Mouse (Mus musculus): ENCODE results near the gene Ppp1r1a.

Ppp1r1a gene

GRCm38 (mm10) chr15:103513621-103514031, 24.2 kb downstream of the Ppp1r1a start:
- no peak for DNase-seq

- DNase-seq, result peak; percentile 77
Measured at GRCm38 (mm10) chr15:103511652-103512051, 26.2 kb downstream of the Ppp1r1a start.

- no peak for DNase-seq
Measured at GRCm38 (mm10) chr15:103509317-103509716, 28.5 kb downstream of the Ppp1r1a start.

- peak; percentile 32 for DNase-seq
Measured at GRCm38 (mm10) chr15:103503660-103504059, 34.1 kb downstream of the Ppp1r1a start.

GRCm38 (mm10) chr15:103503251-103503600, 34.6 kb downstream of the Ppp1r1a start:
- no peak for DNase-seq

- peak; percentile 71 for DNase-seq
Measured at GRCm38 (mm10) chr15:103502435-103503250, 35.2 kb downstream of the Ppp1r1a start, which contains the start of gene Pde1b. Gene Pde1b, plus strand, starts transcription at chr15:103503034.

- no peak for DNase-seq
Measured at GRCm38 (mm10) chr15:103501186-103501585, 36.6 kb downstream of the Ppp1r1a start.

- DNase-seq, result peak; percentile 43
Measured at GRCm38 (mm10) chr15:103500723-103501122, 37.1 kb downstream of the Ppp1r1a start.

- DNase-seq, result no peak
Measured at GRCm38 (mm10) chr15:103498157-103498556, 39.6 kb downstream of the Ppp1r1a start.

GRCm38 (mm10) chr15:103496204-103497140, 41.3 kb downstream of the Ppp1r1a start:
- DNase-seq, result no peak

GRCm38 (mm10) chr15:103488336-103488735, 49.5 kb downstream of the Ppp1r1a start:
- DNase-seq, result no peak

- no peak for DNase-seq
Measured at GRCm38 (mm10) chr15:103486658-103487057, 51.1 kb downstream of the Ppp1r1a start.

- no peak for DNase-seq
Measured at GRCm38 (mm10) chr15:103485106-103485505, 52.7 kb downstream of the Ppp1r1a start.

GRCm38 (mm10) chr15:103484490-103484889, 53.3 kb downstream of the Ppp1r1a start:
- DNase-seq, result no peak

- DNase-seq, result no peak
Measured at GRCm38 (mm10) chr15:103482488-103482887, 55.3 kb downstream of the Ppp1r1a start.
